Mouse (Mus musculus) intestine, embryonic 14.5 days (tissue): Measurements from ENCODE around the gene Clec16a. TPM values are rescaled to one million over a fixed set of nuclear protein-coding genes. Genes with fewer than 3 reads are reported as not detected.

ENCODE experiments used
- ATAC-seq: fragments of 200-750 bp; cut with Nextera tagmentation; replicated peaks from 2 replicates; pipeline ENCODE4 v1.8.0; 2017; ENCODE audit warnings: low read depth, moderate number of reproducible peaks, moderate TSS enrichment, moderate library complexity; ENCODE audit not compliant: low FRiP score, low TSS enrichment
- DNase-seq: peaks from one replicate; pipeline ENCODE4 v3.0.0-alpha.2; 2018; ENCODE audit warnings: low spot score
- H3K27ac ChIP-seq: fragments of 300-500 bp; sonication (generic); 2 replicates; pipeline ENCODE4 v1.5.1; 2014; ENCODE audit warnings: low read depth, mild to moderate bottlenecking, control low read depth
- H3K27me3 ChIP-seq: fragments of 300-500 bp; sonication (generic); replicated peaks from 2 replicates; pipeline ENCODE4 v1.6.1; 2014; ENCODE audit warnings: low read length, control low read depth; ENCODE audit not compliant: control insufficient read depth, insufficient read depth
- H3K36me3 ChIP-seq: fragments of 300-500 bp; sonication (generic); 2 replicates; pipeline ENCODE4 v1.6.1; 2014; ENCODE audit warnings: low read length, control low read depth; ENCODE audit not compliant: control insufficient read depth, insufficient read depth
- H3K4me1 ChIP-seq: fragments of 300-500 bp; sonication (generic); replicated peaks from 2 replicates; pipeline ENCODE4 v1.6.1; 2014; ENCODE audit warnings: low read length, control low read depth, mixed read lengths; ENCODE audit not compliant: control insufficient read depth, insufficient read depth
- H3K4me2 ChIP-seq: fragments of 300-500 bp; sonication (generic); 2 replicates; pipeline ENCODE4 v1.6.1; 2014; ENCODE audit warnings: low read length
- H3K4me3 ChIP-seq: fragments of 300-500 bp; sonication (generic); 2 replicates; pipeline ENCODE4 v1.5.1; 2014; ENCODE audit warnings: low read depth, low read length, control low read depth, mixed read lengths
- H3K9ac ChIP-seq: fragments of 300-500 bp; sonication (generic); 2 replicates; pipeline ENCODE4 v1.6.1; 2014; ENCODE audit warnings: mild to moderate bottlenecking, low read length
- H3K9me3 ChIP-seq: fragments of 300-500 bp; sonication (generic); 2 replicates; pipeline ENCODE4 v1.6.1; 2016; ENCODE audit warnings: low read length, control low read depth; ENCODE audit not compliant: control insufficient read depth
- WGBS: fragments of 180-500 bp; shearing (Covaris S2); extraction: QIAGEN DNeasy Blood & Tissue Kit; methylation state at CpG from one replicate; pipeline ENCODE4 v1.1.7; 2014; 5-methylcytosine and 5-hydroxymethylcytosine counted together
- polyA plus RNA-seq: library from polyadenylated mRNA; unstranded; fragments of >200 nt; fragmentation: Nextera tagmentation; extraction: Ambion mirVana; gene quantifications from 2 replicates; pipeline ENCODE4 v1.2.1, GENCODE M21; 2014

The Clec16a gene
- polyA plus RNA-seq, 1 experiment from 2014 or later, result 26.6 TPM

GRCm38 (mm10) chr16:10553858-10554257 lies 8.7 kb downstream of the Clec16a start:
- no peak overlapping the region for H3K27ac ChIP-seq
- H3K4me3 ChIP-seq, result no peak overlapping the region
- no peak overlapping the region for H3K4me2 ChIP-seq
- H3K27me3 ChIP-seq, result no peaks in the 10 kb centered on the region
- H3K9ac ChIP-seq, result no peak overlapping the region
- no peaks in the 10 kb centered on the region for H3K4me1 ChIP-seq
- ATAC-seq (no peak), DNase-seq (no peak)
- no peaks in the 10 kb centered on the region for H3K36me3 ChIP-seq
- WGBS, result 88% methylated on average over 2 of the region's 2 CpGs
- no peaks in the 10 kb centered on the region for H3K9me3 ChIP-seq

DNA sequence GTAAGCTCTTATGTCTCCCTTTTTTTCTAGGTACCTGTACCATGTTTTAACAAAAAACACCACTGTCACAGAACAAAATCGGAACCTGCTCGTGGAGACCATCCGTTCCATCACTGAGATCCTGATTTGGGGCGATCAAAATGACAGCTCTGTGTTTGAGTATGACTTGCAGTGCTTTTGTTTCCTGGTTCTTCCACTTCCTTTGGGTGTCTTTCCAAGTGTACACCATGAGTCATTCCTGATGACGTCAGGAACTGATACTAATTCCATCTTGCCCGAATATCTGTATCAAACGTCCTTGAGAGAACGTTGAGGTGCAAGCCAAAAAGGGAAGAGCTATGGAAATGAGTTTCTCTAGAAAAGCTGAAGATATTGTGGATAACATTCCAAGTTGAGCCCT lies 14.9 kb downstream of the Clec16a start:
- 91% methylated on average over 8 of the region's 8 CpGs for WGBS
- Histone ChIP-seq H3K4me3 (no peak overlapping the region), H3K4me1 (no peaks in the 10 kb centered on the region), H3K9ac (no peak overlapping the region), H3K27ac (no peak overlapping the region), H3K27me3 (no peaks in the 10 kb centered on the region), H3K9me3 (no peaks in the 10 kb centered on the region), H3K4me2 (no peak overlapping the region), H3K36me3 (peaks cover 16% of the 10 kb centered on the region)
- ATAC-seq (no peak), DNase-seq (no peak)

DNA sequence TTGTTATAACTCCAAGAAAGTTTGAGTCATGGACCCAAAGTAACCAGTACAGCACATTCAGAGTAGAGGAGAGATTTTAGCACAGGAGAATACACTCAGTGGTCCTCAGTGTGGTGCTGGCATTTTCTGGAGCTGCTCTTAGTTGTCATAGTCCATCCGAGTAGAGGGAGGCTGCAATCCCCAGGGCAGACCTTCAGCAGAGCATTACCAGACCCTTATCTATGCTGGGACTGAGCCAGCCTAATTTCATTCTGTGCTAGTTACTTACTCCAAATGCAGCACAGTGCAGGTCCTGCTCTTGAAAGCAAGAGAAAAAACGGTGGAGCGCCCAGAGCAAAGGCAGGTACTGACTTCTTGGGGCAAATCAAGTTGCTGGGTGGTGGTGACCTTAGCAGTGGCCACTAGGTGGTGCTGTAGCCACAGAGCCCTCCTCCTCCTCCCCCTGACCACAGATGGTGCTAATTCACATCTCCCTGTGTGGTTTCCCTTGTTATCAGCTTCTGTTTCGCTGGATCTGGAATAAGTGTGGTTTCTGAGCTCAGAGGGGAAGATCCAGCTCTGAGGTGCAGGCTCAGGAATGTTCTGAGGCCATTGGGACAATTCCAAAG lies 20.2 kb downstream of the Clec16a start:
- ATAC-seq, result peak; percentile 72
- Histone ChIP-seq H3K9me3 (no peaks in the 10 kb centered on the region), H3K27me3 (no peaks in the 10 kb centered on the region), H3K27ac (no peak overlapping the region), H3K4me3 (no peak overlapping the region), H3K4me1 (no peaks in the 10 kb centered on the region), H3K4me2 (no peak overlapping the region), H3K36me3 (peaks cover 27% of the 10 kb centered on the region), H3K9ac (no peak overlapping the region)
- DNase-seq, result peak; percentile 81
- WGBS, result 38% methylated on average over 4 of the region's 4 CpGs

GRCm38 (mm10) chr16:10567153-10567552 lies 22.0 kb downstream of the Clec16a start:
- no peak overlapping the region for H3K4me2 ChIP-seq
- no peaks in the 10 kb centered on the region for H3K9me3 ChIP-seq
- ATAC-seq (no peak), DNase-seq (no peak)
- no peak overlapping the region for H3K4me3 ChIP-seq
- no peak overlapping the region for H3K9ac ChIP-seq
- no peaks in the 10 kb centered on the region for H3K4me1 ChIP-seq
- peaks cover 33% of the 10 kb centered on the region for H3K36me3 ChIP-seq
- 84% methylated on average over 4 of the region's 4 CpGs for WGBS
- H3K27ac ChIP-seq, result no peak overlapping the region
- H3K27me3 ChIP-seq, result no peaks in the 10 kb centered on the region

GRCm38 (mm10) chr16:10569809-10570395 lies 24.8 kb downstream of the Clec16a start:
- no peaks in the 10 kb centered on the region for H3K9me3 ChIP-seq
- no peaks in the 10 kb centered on the region for H3K4me1 ChIP-seq
- H3K27me3 ChIP-seq, result no peaks in the 10 kb centered on the region
- H3K9ac ChIP-seq, result no peak overlapping the region
- H3K4me3 ChIP-seq, result no peak overlapping the region
- H3K4me2 ChIP-seq, result no peak overlapping the region
- H3K36me3 ChIP-seq, result peaks cover 43% of the 10 kb centered on the region
- 80% methylated on average over 5 of the region's 5 CpGs for WGBS
- ATAC-seq, result no peak
- no peak overlapping the region for H3K27ac ChIP-seq
- DNase-seq, result no peak

DNA sequence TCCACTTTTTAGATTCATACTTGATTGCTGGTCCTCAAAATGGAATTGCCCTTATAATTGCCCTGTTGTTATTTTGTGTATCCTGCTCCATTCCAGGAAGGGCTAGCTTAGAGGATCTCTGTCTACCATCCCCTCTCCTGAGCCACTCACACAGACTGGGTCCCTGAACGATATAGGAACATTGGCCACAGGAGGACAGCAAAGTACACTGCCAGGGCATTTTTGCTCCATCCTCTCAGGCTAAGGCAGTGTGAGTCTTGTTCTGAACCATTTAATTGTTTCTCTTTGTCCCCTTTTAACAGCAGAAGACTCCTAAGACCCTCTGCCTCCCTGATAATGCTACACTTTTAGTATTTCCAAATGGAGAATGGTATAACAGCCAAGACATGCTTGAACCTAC lies 25.6 kb downstream of the Clec16a start:
- no peak for DNase-seq
- Histone ChIP-seq H3K27ac (no peak overlapping the region), H3K4me1 (no peaks in the 10 kb centered on the region), H3K4me3 (no peak overlapping the region), H3K27me3 (no peaks in the 10 kb centered on the region), H3K9me3 (no peaks in the 10 kb centered on the region), H3K36me3 (peaks cover 44% of the 10 kb centered on the region), H3K4me2 (no peak overlapping the region), H3K9ac (no peak overlapping the region)
- no peak for ATAC-seq
- WGBS, result 63% methylated on average over 1 of the region's 1 CpGs

DNA sequence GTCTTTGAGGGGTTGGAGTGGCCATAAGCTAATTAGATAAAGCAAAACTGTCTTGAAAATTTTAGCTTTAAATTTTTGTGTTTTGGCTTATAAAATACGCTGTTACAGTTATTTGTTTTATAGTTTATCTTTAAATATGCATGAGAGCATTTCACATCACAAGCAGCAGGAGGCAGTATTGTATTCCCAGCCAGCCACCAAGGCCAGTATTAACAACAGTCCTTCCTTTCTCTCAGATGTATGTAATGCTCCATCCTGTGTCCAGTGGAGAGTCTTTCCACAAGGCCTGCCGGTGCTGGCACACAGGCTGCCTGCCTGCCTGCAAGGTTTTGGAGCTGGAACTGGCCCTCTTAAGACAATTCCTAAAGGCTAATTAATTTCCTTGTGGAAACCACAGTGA lies 26.7 kb downstream of the Clec16a start:
- Histone ChIP-seq H3K4me1 (no peaks in the 10 kb centered on the region), H3K27me3 (no peaks in the 10 kb centered on the region), H3K36me3 (peaks cover 48% of the 10 kb centered on the region), H3K9me3 (no peaks in the 10 kb centered on the region), H3K27ac (no peak overlapping the region), H3K9ac (no peak overlapping the region), H3K4me2 (no peak overlapping the region), H3K4me3 (no peak overlapping the region)
- ATAC-seq, result no peak
- 58% methylated on average over 2 of the region's 2 CpGs for WGBS
- DNase-seq, result no peak

- no peak overlapping the region for H3K4me2 ChIP-seq
- 75% methylated on average over 2 of the region's 2 CpGs for WGBS
- H3K36me3 ChIP-seq, result peaks cover 46% of the 10 kb centered on the region
- no peaks in the 10 kb centered on the region for H3K9me3 ChIP-seq
- H3K9ac ChIP-seq, result no peak overlapping the region
- no peaks in the 10 kb centered on the region for H3K27me3 ChIP-seq
- no peak overlapping the region for H3K4me3 ChIP-seq
- H3K4me1 ChIP-seq, result no peaks in the 10 kb centered on the region
- ATAC-seq (no peak), DNase-seq (no peak)
- no peak overlapping the region for H3K27ac ChIP-seq
Observed at GRCm38 (mm10) chr16:10574936-10575335, 29.8 kb downstream of the Clec16a start.

DNA sequence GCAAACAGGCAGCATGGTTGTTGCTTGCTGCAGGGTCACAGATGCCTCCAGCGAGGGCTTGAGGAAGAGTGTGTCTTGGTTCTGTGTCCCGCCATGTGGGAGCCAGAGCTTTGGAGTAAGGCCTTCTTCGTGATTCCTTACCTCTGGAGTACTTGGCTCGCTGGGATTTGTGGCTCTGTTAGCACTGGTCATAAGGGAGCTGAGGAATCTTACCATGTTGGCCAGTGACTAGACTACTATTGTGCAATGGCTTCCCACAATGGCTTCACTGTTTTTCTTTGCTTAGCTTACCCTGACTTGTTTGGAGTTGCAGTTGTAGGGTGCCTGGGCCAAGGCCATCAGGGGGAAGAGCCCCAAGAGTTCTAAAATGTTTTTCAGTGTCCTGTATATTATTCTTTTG lies 30.8 kb downstream of the Clec16a start:
- ATAC-seq (no peak), DNase-seq (no peak)
- Histone ChIP-seq H3K36me3 (peaks cover 46% of the 10 kb centered on the region), H3K4me2 (no peak overlapping the region), H3K9me3 (no peaks in the 10 kb centered on the region), H3K9ac (no peak overlapping the region), H3K27me3 (no peaks in the 10 kb centered on the region), H3K27ac (no peak overlapping the region), H3K4me3 (no peak overlapping the region), H3K4me1 (no peaks in the 10 kb centered on the region)
- WGBS, result 93% methylated on average over 4 of the region's 4 CpGs
